Mouse (Mus musculus) intestine, embryonic 15.5 days (tissue): ENCODE results near the gene Vmn2r-ps159. TPM values are rescaled to one million over a fixed set of nuclear protein-coding genes. Genes with fewer than 3 reads are reported as not detected.
"Not testable (repeated sequence)": the region's sequence is repeated elsewhere in the genome, so short reads cannot be mapped to it uniquely, and the experiment has no call there.

Experiments used
- ATAC-seq: fragments of 200-750 bp; cut with Nextera tagmentation; 2 replicates; pipeline ENCODE4 v1.8.0; 2017; ENCODE audit warnings: moderate TSS enrichment, moderate library complexity
- H3K27ac ChIP-seq: fragments of 300-500 bp; sonication (generic); 2 replicates; pipeline ENCODE4 v1.5.1; 2015; ENCODE audit warnings: mild to moderate bottlenecking, inconsistent platforms
- H3K27me3 ChIP-seq: fragments of 300-500 bp; sonication (generic); replicated peaks from 2 replicates; pipeline ENCODE4 v1.6.1; 2015; ENCODE audit warnings: inconsistent platforms
- H3K36me3 ChIP-seq: fragments of 300-500 bp; sonication (generic); 2 replicates; pipeline ENCODE4 v1.6.1; 2015; ENCODE audit warnings: inconsistent platforms
- H3K4me1 ChIP-seq: fragments of 300-500 bp; sonication (generic); replicated peaks from 2 replicates; pipeline ENCODE4 v1.6.1; 2015; ENCODE audit warnings: inconsistent platforms
- H3K4me2 ChIP-seq: fragments of 300-500 bp; sonication (generic); replicated peaks from 2 replicates; pipeline ENCODE4 v1.6.1; 2015; ENCODE audit warnings: mild to moderate bottlenecking, inconsistent platforms
- H3K4me3 ChIP-seq: fragments of 300-500 bp; sonication (generic); replicated peaks from 2 replicates; pipeline ENCODE4 v1.5.1; 2015; ENCODE audit warnings: inconsistent platforms
- H3K9ac ChIP-seq: fragments of 300-500 bp; sonication (generic); 2 replicates; pipeline ENCODE4 v1.6.1; 2015; ENCODE audit warnings: inconsistent platforms
- H3K9me3 ChIP-seq: fragments of 300-500 bp; sonication (generic); 2 replicates; pipeline ENCODE4 v1.6.1; 2016; ENCODE audit warnings: inconsistent platforms
- WGBS: fragments of 180-500 bp; shearing (Covaris S2); methylation state at CpG from one replicate; pipeline ENCODE4 v1.1.7; 2015; 5-methylcytosine and 5-hydroxymethylcytosine counted together
- polyA plus RNA-seq: library from polyadenylated mRNA; unstranded; fragments of >200 nt; fragmentation: Nextera tagmentation; extraction: Ambion mirVana; gene quantifications from 2 replicates; pipeline ENCODE4 v1.2.1, GENCODE M21; 2015

Gene Vmn2r-ps159
- polyA plus RNA-seq = not detected in 2 replicates

DNA sequence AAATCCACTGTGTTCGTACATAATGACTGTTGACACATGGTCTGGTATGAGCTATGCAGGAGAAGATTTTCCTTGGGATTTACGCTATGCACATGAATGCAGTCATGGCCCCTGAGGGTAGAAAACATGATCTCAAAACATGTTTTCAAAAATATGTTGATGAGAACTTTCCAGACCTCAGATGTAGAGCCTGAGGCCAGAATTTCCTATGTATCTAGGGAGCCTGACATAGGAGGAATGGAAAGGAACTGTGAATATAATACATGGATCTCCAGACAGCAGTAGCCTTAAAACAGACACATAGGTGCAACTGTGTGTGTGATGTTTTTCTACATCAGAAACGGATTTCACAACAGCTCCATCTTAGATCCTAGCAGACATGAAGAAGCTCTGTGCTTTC is at the start of gene Vmn2r-ps159:
Gene Vmn2r-ps159 (plus strand): TSS at position 301 of the 400 bp plus-strand sequence.
- H3K27ac ChIP-seq, H3K36me3 ChIP-seq, H3K27me3 ChIP-seq, H3K4me2 ChIP-seq, H3K9ac ChIP-seq, H3K9me3 ChIP-seq, ATAC-seq, H3K4me1 ChIP-seq, H3K4me3 ChIP-seq: not testable (repeated sequence)
- WGBS = 72% methylated on average over 3 of the region's 3 CpGs

DNA sequence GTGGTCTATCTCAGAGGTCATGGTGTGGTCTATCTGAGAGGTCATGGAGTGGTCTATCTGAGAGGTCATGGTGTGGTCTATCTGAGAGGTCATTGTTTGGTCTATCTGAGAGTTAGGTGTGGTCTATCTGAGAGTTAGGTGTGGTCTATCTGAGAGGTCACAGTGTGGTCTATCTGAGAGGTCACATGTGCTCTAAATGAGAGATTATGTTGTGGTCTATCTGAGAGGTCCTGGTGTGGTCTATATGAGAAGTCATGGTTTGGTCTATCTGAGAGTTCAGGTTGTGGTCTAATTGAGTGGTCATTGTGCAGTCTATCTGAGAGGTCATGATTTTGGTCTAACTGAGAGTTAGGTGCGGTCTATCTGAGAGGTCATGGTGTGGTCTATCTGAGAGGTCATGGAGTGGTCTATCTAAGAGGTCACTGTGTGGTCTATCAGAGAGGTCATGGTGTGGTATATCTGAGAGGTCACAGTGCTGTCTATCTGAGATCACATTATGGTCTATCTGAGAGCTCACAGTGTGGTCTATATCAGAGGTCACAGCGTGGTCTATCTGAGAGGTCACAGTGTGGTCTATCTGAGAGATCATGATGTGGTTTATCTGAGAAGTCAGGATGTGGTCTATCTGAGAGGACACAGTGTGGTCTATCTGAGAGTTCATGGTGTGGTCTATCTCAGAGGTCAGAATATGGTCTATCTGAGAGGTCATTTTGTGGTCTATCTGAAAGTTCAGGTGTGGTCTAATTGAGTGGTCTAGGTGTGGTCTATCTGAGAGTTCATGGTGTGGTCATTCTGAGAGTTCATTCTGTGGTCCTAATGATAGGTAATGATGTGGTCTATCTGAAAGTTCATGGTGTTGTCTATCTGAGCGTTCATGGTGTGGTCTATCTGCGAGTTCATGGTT is 10.9 kb downstream of the Vmn2r-ps159 start:
- 72% methylated on average over 4 of the region's 4 CpGs for WGBS
- H3K27ac ChIP-seq = not testable (repeated sequence)

DNA sequence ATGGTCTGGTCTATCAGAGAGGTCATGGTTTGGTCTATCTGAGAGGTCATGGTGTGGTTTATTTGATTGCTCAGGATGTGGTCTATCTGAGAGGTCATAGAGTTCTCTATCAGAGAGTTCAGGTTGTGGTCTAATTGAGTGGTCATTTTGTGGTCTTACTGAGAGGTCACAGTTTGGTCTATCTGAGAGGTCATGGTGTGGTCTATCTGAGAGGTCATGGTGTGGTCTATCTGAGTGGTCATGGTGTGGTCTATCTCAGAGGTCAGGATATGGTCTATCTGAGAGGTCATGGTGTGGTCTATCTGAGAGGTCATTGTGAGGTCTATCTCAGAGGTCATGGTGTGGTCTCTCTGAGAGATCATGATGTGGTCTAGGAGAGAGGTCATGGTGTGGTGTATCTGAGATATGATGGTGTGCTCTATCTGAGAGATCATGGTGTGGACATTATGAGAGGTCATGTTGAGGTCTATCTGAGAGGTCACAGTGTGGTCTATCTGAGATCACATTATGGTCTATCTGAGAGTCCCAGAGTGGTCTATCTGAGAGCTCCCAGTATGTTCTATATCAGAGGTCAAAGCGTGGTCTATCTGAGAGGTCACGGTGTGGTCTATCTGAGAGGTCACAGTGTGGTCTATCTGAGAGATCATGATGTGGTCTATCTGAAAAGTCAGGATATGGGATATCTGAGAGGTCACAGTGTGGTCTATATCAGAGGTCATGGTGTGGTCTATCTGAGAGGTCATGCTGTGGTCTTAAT is 11.8 kb downstream of the Vmn2r-ps159 start:
- 80% methylated on average over 2 of the region's 2 CpGs for WGBS
- peak; percentile 61 for ATAC-seq
- H3K27ac ChIP-seq = no peak overlapping the region
- no peak overlapping the region for H3K4me3 ChIP-seq
- no peaks in the 10 kb centered on the region for H3K36me3 ChIP-seq
- no peaks in the 10 kb centered on the region for H3K27me3 ChIP-seq
- no peak overlapping the region for H3K9ac ChIP-seq
- peaks cover 7% of the 10 kb centered on the region; the same call in 1 of the 2 replicates for H3K9me3 ChIP-seq
- H3K4me2 ChIP-seq = no peak overlapping the region
- no peaks in the 10 kb centered on the region for H3K4me1 ChIP-seq

More for the DNA sequence above, 10.9 kb downstream of the Vmn2r-ps159 start:
- peak; percentile 41; the same call in 1 of the 2 replicates for ATAC-seq
- H3K4me2 ChIP-seq, H3K4me1 ChIP-seq, H3K9ac ChIP-seq, H3K36me3 ChIP-seq, H3K9me3 ChIP-seq, H3K4me3 ChIP-seq, H3K27me3 ChIP-seq: not testable (repeated sequence)

DNA sequence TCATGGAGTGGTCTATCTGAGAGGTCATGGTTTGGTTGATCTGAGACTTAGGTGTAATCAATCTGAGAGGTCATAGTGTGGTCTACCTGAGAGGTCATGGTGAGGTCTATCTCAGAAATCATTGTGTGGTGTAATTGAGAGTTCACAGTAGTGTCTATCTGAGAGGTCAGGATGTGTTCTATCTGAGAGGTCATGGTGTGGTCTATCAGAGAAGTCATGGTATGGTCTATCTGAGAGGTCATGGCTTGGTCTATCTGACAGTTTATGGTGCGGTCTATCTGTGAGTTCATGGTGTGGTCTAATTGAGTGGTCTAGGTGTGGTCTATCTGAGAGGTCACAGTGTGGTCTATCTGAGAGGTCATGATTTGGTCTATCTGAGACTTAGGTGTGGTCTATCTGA is 12.4 kb downstream of the Vmn2r-ps159 start:
- no peak overlapping the region for H3K27ac ChIP-seq
- WGBS = 76% methylated on average over 1 of the region's 1 CpGs
- no peaks in the 10 kb centered on the region for H3K27me3 ChIP-seq
- no peaks in the 10 kb centered on the region for H3K36me3 ChIP-seq
- H3K4me3 ChIP-seq = no peak overlapping the region
- H3K9me3 ChIP-seq = peaks cover 7% of the 10 kb centered on the region; the same call in 1 of the 2 replicates
- ATAC-seq = peak; percentile 39; the same call in 1 of the 2 replicates
- H3K4me1 ChIP-seq = no peaks in the 10 kb centered on the region
- no peak overlapping the region for H3K4me2 ChIP-seq
- H3K9ac ChIP-seq = no peak overlapping the region

DNA sequence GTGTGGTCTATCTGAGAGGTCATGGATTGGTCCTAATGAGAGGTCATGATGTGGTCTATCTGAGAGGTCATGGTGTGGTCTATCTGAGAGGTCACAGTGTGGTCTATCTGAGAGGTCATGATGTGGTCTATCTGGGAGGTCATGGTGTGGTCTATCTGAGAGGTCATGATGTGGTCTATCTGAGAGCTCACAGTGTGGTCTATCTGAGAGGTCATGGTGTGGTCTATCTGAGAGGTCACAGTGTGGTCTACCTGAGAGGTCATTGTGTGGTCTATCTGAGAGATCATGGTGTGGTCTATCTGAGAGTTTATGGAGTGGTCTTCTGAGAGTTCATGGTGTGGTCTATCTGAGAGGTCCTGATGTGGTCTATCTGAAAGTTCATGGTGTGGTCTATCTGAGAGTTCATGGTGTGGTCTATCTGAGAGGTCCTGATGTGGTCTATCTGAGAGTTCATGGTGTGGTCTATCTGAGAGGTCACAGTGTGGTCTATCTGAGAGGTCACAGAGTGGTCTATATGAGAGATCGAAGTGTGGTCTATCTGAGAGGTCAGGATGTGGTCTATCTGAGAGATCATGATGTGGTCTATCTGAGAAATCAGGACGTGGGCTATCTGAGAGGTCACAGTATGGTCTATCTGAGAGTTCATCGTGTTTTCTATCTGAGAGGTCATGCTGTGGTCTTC is 26.0 kb downstream of the Vmn2r-ps159 start:
- H3K36me3 ChIP-seq, H3K27ac ChIP-seq, H3K9ac ChIP-seq, H3K4me1 ChIP-seq, H3K9me3 ChIP-seq, H3K4me3 ChIP-seq, H3K4me2 ChIP-seq, H3K27me3 ChIP-seq: not testable (repeated sequence)
- WGBS = 63% methylated on average over 3 of the region's 3 CpGs
- ATAC-seq = peak; percentile 59; the same call in 1 of the 2 replicates

Other genes starting within 250 kb of the Vmn2r-ps159 start
- gene 9430015G10Rik, start 221.1 kb upstream of the Vmn2r-ps159 start, polyA plus RNA-seq = 22.2 and 22.8 TPM in 2 replicates
- gene Rnf223, start 200.6 kb upstream of the Vmn2r-ps159 start, polyA plus RNA-seq = 0.06 and 0.18 TPM in 2 replicates
- gene Agrn, start 133.6 kb upstream of the Vmn2r-ps159 start, polyA plus RNA-seq = 52.1 and 56.5 TPM in 2 replicates
- gene Isg15, start 130.3 kb upstream of the Vmn2r-ps159 start, polyA plus RNA-seq = 1.8 and 2.0 TPM in 2 replicates
- 2.1 and 2.2 TPM in 2 replicates for gene AW011738, start 127.8 kb upstream of the Vmn2r-ps159 start, polyA plus RNA-seq
- gene Perm1, start 115.2 kb upstream of the Vmn2r-ps159 start, polyA plus RNA-seq = 0.40 and 0.51 TPM in 2 replicates
- 12.6 and 14.8 TPM in 2 replicates for gene Plekhn1, start 96.2 kb upstream of the Vmn2r-ps159 start, polyA plus RNA-seq
- gene Noc2l, start 95.1 kb upstream of the Vmn2r-ps159 start, polyA plus RNA-seq = 86.5 and 87.8 TPM in 2 replicates
- 0.69 and 1.00 TPM in 2 replicates for gene Samd11, start 75.4 kb upstream of the Vmn2r-ps159 start, polyA plus RNA-seq